Mouse (Mus musculus) midbrain, embryonic 15.5 days (tissue): ENCODE data around the gene Nrarp. TPM values are rescaled to one million over a fixed set of nuclear protein-coding genes. Genes with fewer than 3 reads are reported as not detected.

Experiments
- ATAC-seq: fragments of 200-750 bp; cut with Nextera tagmentation; replicated peaks from 2 replicates; pipeline ENCODE4 v1.8.0; 2017; ENCODE audit warnings: moderate TSS enrichment
- H3K27ac ChIP-seq: fragments of 300-500 bp; sonication (generic); 2 replicates; pipeline ENCODE4 v1.5.1; 2015; ENCODE audit warnings: mild to moderate bottlenecking, inconsistent platforms
- H3K27me3 ChIP-seq: fragments of 300-500 bp; sonication (generic); replicated peaks from 2 replicates; pipeline ENCODE4 v1.6.1; 2015; ENCODE audit warnings: inconsistent platforms
- H3K36me3 ChIP-seq: fragments of 300-500 bp; sonication (generic); replicated peaks from 2 replicates; pipeline ENCODE4 v1.6.1; 2015; ENCODE audit warnings: inconsistent platforms
- H3K4me1 ChIP-seq: fragments of 300-500 bp; sonication (generic); 2 replicates; pipeline ENCODE4 v1.6.1; 2015; ENCODE audit warnings: inconsistent platforms
- H3K4me2 ChIP-seq: fragments of 300-500 bp; sonication (generic); 2 replicates; pipeline ENCODE4 v1.6.1; 2015; ENCODE audit warnings: inconsistent platforms, mild to moderate bottlenecking, moderate library complexity
- H3K4me3 ChIP-seq: fragments of 300-500 bp; sonication (generic); 2 replicates; pipeline ENCODE4 v1.5.1; 2015; ENCODE audit warnings: mild to moderate bottlenecking, inconsistent platforms
- H3K9ac ChIP-seq: fragments of 300-500 bp; sonication (generic); 2 replicates; pipeline ENCODE4 v1.6.1; 2015; ENCODE audit warnings: mild to moderate bottlenecking, inconsistent platforms
- H3K9me3 ChIP-seq: fragments of 300-500 bp; sonication (generic); 2 replicates; pipeline ENCODE4 v1.6.1; 2016; ENCODE audit warnings: inconsistent platforms
- WGBS: fragments of 180-500 bp; shearing (Covaris S2); methylation state at CpG from one replicate; pipeline ENCODE4 v1.1.7; 2015; ENCODE audit warnings: mixed read lengths; 5-methylcytosine and 5-hydroxymethylcytosine counted together
- polyA plus RNA-seq: library from polyadenylated mRNA; unstranded; fragments of >200 nt; fragmentation: Nextera tagmentation; extraction: Ambion mirVana; gene quantifications from 2 replicates; pipeline ENCODE4 v1.2.1, GENCODE M21; 2015

Nrarp gene
- polyA plus RNA-seq, 1 experiment from 2014 or later, result 15.3 TPM

- Histone ChIP-seq H3K27ac (peak overlapping the region; percentile 76), H3K4me1 (peaks cover 39% of the 10 kb centered on the region), H3K36me3 (no peaks in the 10 kb centered on the region), H3K4me2 (peak overlapping the region; percentile 25), H3K9me3 (no peaks in the 10 kb centered on the region), H3K9ac (no peak overlapping the region), H3K27me3 (no peaks in the 10 kb centered on the region), H3K4me3 (0 out of 2 replicates have a peak overlapping the region, but pooled peaks have one; percentile 14)
- WGBS, result 35% methylated on average over 4 of the region's 4 CpGs
- ATAC-seq, result no peak
Observed at GRCm38 (mm10) chr2:25177076-25177475, 3.5 kb upstream of the Nrarp start.

GRCm38 (mm10) chr2:25177685-25178084 lies 2.9 kb upstream of the Nrarp start:
- Histone ChIP-seq H3K4me2 (peak overlapping the region; percentile 25), H3K4me1 (peaks cover 44% of the 10 kb centered on the region), H3K27me3 (no peaks in the 10 kb centered on the region), H3K36me3 (no peaks in the 10 kb centered on the region), H3K4me3 (0 out of 2 replicates have a peak overlapping the region, but pooled peaks have one; percentile 14), H3K27ac (peak overlapping the region; percentile 76), H3K9ac (no peak overlapping the region; the same call in 1 of the 2 replicates), H3K9me3 (no peaks in the 10 kb centered on the region)
- WGBS, result 3% methylated on average over 5 of the region's 6 CpGs
- peak; percentile 19 for ATAC-seq

GRCm38 (mm10) chr2:25178285-25178972 lies 2.1 kb upstream of the Nrarp start:
- Histone ChIP-seq H3K4me1 (peaks cover 47% of the 10 kb centered on the region), H3K27ac (peak overlapping the region; percentile 76), H3K4me3 (no peak overlapping the region), H3K4me2 (peak overlapping the region; percentile 21), H3K9me3 (no peaks in the 10 kb centered on the region), H3K9ac (no peak overlapping the region; the same call in 1 of the 2 replicates), H3K36me3 (no peaks in the 10 kb centered on the region), H3K27me3 (no peaks in the 10 kb centered on the region)
- no peak for ATAC-seq
- 21% methylated on average over 10 of the region's 10 CpGs for WGBS

- ATAC-seq, result no peak
- Histone ChIP-seq H3K4me1 (peaks cover 50% of the 10 kb centered on the region), H3K9me3 (no peaks in the 10 kb centered on the region), H3K4me3 (peak overlapping the region; percentile 65), H3K9ac (0 out of 2 replicates have a peak overlapping the region, but pooled peaks have one; percentile 25), H3K27me3 (no peaks in the 10 kb centered on the region), H3K36me3 (no peaks in the 10 kb centered on the region), H3K4me2 (peak overlapping the region; percentile 77), H3K27ac (peak overlapping the region; percentile 70)
- WGBS, result 36% methylated on average over 15 of the region's 15 CpGs
Observed at GRCm38 (mm10) chr2:25179566-25180217, 866 bp upstream of the Nrarp start.

- under 1% methylated on average over 100 of the region's 100 CpGs for WGBS
- peak overlapping the region; percentile 77 for H3K4me2 ChIP-seq
- H3K27me3 ChIP-seq, result no peaks in the 10 kb centered on the region
- H3K9ac ChIP-seq, result peak overlapping the region; percentile 53
- H3K36me3 ChIP-seq, result no peaks in the 10 kb centered on the region
- peaks cover 55% of the 10 kb centered on the region for H3K4me1 ChIP-seq
- peak overlapping the region; percentile 65 for H3K4me3 ChIP-seq
- H3K9me3 ChIP-seq, result no peaks in the 10 kb centered on the region
- ATAC-seq, result peak; percentile 38
- H3K27ac ChIP-seq, result peak overlapping the region; percentile 79
Observed at GRCm38 (mm10) chr2:25180973-25181890, 674 bp downstream of the Nrarp start.

GRCm38 (mm10) chr2:25181891-25182397 lies 1.4 kb downstream of the Nrarp start:
- Histone ChIP-seq H3K4me3 (peak overlapping the region; percentile 65), H3K36me3 (no peaks in the 10 kb centered on the region), H3K4me2 (peak overlapping the region; percentile 77), H3K4me1 (peaks cover 50% of the 10 kb centered on the region), H3K27ac (peak overlapping the region; percentile 79), H3K27me3 (no peaks in the 10 kb centered on the region), H3K9me3 (no peaks in the 10 kb centered on the region), H3K9ac (peak overlapping the region; percentile 53)
- 0% methylated on average over 17 of the region's 17 CpGs for WGBS
- no peak for ATAC-seq

- Histone ChIP-seq H3K27me3 (no peaks in the 10 kb centered on the region), H3K9me3 (no peaks in the 10 kb centered on the region), H3K27ac (peak overlapping the region; percentile 57), H3K4me2 (peak overlapping the region; percentile 77), H3K9ac (no peak overlapping the region; the same call in 1 of the 2 replicates), H3K4me1 (peaks cover 43% of the 10 kb centered on the region), H3K4me3 (peak overlapping the region; percentile 65), H3K36me3 (no peaks in the 10 kb centered on the region)
- ATAC-seq, result no peak
- WGBS, result 4% methylated on average over 6 of the region's 6 CpGs
Observed at GRCm38 (mm10) chr2:25182664-25183063, 2.1 kb downstream of the Nrarp start.

- no peaks in the 10 kb centered on the region for H3K27me3 ChIP-seq
- peak overlapping the region; percentile 65 for H3K4me3 ChIP-seq
- no peak overlapping the region for H3K27ac ChIP-seq
- WGBS, result 49% methylated on average over 2 of the region's 2 CpGs
- H3K4me1 ChIP-seq, result peaks cover 38% of the 10 kb centered on the region
- peak overlapping the region; percentile 77 for H3K4me2 ChIP-seq
- H3K9ac ChIP-seq, result no peak overlapping the region
- no peaks in the 10 kb centered on the region for H3K36me3 ChIP-seq
- ATAC-seq, result no peak
- H3K9me3 ChIP-seq, result no peaks in the 10 kb centered on the region
Observed at GRCm38 (mm10) chr2:25183336-25183735, 2.8 kb downstream of the Nrarp start.

GRCm38 (mm10) chr2:25184496-25184895 lies 3.9 kb downstream of the Nrarp start:
- Histone ChIP-seq H3K4me1 (peaks cover 35% of the 10 kb centered on the region), H3K27ac (0 out of 2 replicates have a peak overlapping the region, but pooled peaks have one; percentile 86), H3K9ac (no peak overlapping the region), H3K4me3 (no peak overlapping the region), H3K36me3 (no peaks in the 10 kb centered on the region), H3K27me3 (no peaks in the 10 kb centered on the region), H3K9me3 (no peaks in the 10 kb centered on the region), H3K4me2 (0 out of 2 replicates have a peak overlapping the region, but pooled peaks have one; percentile 82)
- no peak for ATAC-seq
- whole genome bisulfite sequencing, result 89% methylated on average over 7 of the region's 7 CpGs

- peak overlapping the region; percentile 86 for H3K27ac ChIP-seq
- peak overlapping the region; percentile 82 for H3K4me2 ChIP-seq
- ATAC-seq, result peak; percentile 72
- H3K4me1 ChIP-seq, result peaks cover 29% of the 10 kb centered on the region
- H3K9me3 ChIP-seq, result no peaks in the 10 kb centered on the region
- under 1% methylated on average over 61 of the region's 64 CpGs for WGBS
- H3K36me3 ChIP-seq, result no peaks in the 10 kb centered on the region
- no peaks in the 10 kb centered on the region for H3K27me3 ChIP-seq
- H3K4me3 ChIP-seq, result peak overlapping the region; percentile 45
- H3K9ac ChIP-seq, result peak overlapping the region; percentile 58
Observed at GRCm38 (mm10) chr2:25185625-25186574, 5.3 kb downstream of the Nrarp start.

- H3K4me2 ChIP-seq, result peak overlapping the region; percentile 82
- peak overlapping the region; percentile 86; the same call in 1 of the 2 replicates for H3K27ac ChIP-seq
- H3K36me3 ChIP-seq, result no peaks in the 10 kb centered on the region
- H3K9ac ChIP-seq, result no peak overlapping the region
- 25% methylated on average over 5 of the region's 5 CpGs for WGBS
- H3K4me1 ChIP-seq, result peaks cover 23% of the 10 kb centered on the region
- H3K9me3 ChIP-seq, result no peaks in the 10 kb centered on the region
- no peak; the same call in 1 of the 2 replicates for ATAC-seq
- H3K4me3 ChIP-seq, result peak overlapping the region; percentile 45
- H3K27me3 ChIP-seq, result no peaks in the 10 kb centered on the region
Observed at GRCm38 (mm10) chr2:25186575-25186930, 6.0 kb downstream of the Nrarp start.
